Mouse (Mus musculus): ENCODE results near the gene Cnnm4.

- TF ChIP-seq CTCF (IDR thresholded peaks at IDR 0.05; ENCODE audit: low read depth) (no peak), EP300 (IDR thresholded peaks at IDR 0.05; ENCODE audit: low read depth) (no peak)
These were observed 4.0 kb upstream of the Cnnm4 start for GRCm38 (mm10) chr1:36467446-36467845.
